Mouse (Mus musculus) urinary bladder, adult 2 months (tissue): Measurements from ENCODE around the gene Gjd2. TPM values are rescaled to one million over a fixed set of nuclear protein-coding genes. Genes with fewer than 3 reads are reported as not detected.

Source experiments
- DNase-seq: peaks from one replicate; pipeline ENCODE4 v3.0.0; 2022; ENCODE audit warnings: low spot score
- polyA plus RNA-seq: library from polyadenylated mRNA; depleted of rRNA; stranded (reverse); fragments of >200 nt; gene quantifications from 2 replicates; pipeline ENCODE4 v1.2.3, GENCODE M21; 2012; rRNA removed

Gjd2 gene
- polyA plus RNA-seq, 1 experiment = not detected

DNA sequence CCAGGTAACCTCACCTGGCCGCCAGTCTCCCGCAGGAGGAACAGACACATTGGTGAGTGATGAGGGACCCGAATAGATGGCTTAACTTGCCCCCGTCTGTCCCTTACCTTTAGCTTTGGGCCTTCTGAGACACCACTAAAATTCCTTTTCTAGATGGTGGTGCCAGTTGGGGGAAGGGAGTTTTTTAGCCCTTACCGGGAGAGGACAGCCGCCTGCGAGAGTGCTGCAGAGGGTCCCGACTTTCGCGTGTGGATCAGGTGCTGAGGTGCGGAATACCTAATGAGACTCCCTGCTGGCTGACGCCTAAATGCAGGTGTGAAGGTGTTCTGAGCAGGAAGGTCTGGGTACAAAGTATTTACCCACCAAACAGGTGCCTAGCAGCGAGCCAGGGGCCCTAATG is 427 bp upstream of the Gjd2 start:
- no peak for DNase-seq

GRCm38 (mm10) chr2:114012749-114013211 is 639 bp downstream of the Gjd2 start:
- DNase-seq = no peak

GRCm38 (mm10) chr2:114011838-114012237 is 1.6 kb downstream of the Gjd2 start:
- DNase-seq = no peak

- DNase-seq = no peak
Observed at GRCm38 (mm10) chr2:114008321-114008720, 5.1 kb downstream of the Gjd2 start.

DNA sequence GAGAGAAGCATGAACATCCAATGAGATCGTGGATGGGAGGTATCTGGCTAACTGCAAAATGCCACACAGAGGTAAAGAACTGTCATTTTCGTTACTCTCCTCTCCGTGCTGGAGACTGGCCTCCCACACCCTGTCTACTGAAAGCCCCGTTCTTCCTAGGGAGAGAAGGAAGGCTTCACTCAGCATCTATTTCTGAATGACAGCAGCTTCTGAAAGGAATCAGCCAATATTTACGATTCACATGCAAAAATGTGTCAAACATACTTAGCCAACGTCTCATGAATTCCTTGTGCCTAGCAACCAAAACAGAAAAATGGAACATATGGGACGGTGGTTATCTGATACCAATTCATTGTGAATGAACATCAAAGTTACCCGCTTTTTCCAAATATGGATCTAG is 15.9 kb downstream of the Gjd2 start:
- no peak for DNase-seq

- no peak for DNase-seq
Observed at GRCm38 (mm10) chr2:113996930-113997329, 16.5 kb downstream of the Gjd2 start.

DNA sequence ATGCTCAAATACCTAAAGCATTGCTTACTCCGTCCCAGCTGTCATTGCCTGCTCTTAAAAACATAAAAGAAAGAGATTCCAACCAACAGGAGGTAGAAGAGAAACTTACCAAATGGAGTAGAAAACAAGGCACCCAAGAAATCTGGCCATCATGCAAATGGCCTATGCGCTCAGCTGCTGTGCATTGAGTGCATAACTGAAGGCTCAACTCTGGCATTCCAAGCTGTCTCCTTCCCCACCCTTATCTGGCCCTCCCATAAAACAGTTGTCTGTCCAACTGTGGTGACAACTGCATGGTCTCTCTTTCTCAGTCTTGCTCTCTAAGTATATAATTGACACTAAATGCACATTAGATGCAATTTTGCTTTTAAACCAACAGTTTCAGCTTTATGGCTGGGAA is 28.5 kb downstream of the Gjd2 start:
- no peak for DNase-seq

DNA sequence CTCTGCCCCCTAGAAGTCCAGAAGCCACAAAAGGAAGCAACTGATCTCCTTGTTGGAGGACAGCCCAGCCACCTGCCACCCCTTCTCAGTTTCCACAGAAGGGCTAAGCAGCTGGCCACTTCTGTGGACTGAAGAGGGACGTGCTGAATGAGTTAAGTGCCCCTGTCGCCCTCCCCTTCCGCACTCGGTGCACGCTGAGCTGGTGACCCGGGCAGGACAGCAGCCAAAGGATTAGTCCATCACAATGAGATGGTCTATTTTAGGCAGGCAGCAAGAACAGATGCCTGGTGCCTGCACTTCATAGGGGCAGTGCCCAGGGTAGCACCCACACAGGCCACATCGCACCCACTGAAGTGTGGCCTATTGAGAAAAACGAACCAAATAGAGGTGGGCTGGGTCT is 32.8 kb downstream of the Gjd2 start:
- no peak for DNase-seq

GRCm38 (mm10) chr2:113978151-113978771 is 35.2 kb downstream of the Gjd2 start:
- no peak for DNase-seq

DNA sequence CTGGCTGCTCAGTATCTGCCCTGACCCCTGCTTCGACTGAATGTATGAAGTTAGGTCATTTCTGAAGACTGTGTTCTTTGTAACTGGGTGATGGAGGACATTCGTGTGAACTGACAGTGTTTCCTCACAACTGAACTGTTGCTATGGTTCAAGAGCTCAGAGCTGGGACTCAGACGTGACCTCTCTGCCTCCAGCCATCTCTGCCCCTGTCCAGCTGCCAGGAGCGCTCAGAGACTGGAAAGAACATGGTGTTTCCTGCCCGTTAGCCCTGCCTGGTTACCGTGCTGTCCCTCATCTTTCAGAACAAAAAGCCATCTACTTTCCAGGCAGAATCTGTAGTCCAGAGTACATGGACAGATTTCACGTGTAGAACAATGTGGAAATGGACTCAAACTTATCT is 39.5 kb downstream of the Gjd2 start:
- no peak for DNase-seq

- DNase-seq = no peak
Observed at GRCm38 (mm10) chr2:113966421-113966820, 47.0 kb downstream of the Gjd2 start.

Other genes starting within 250 kb of the Gjd2 start
- 1.1 and 1.2 TPM in 2 replicates for gene Scg5, start 184.5 kb downstream of the Gjd2 start, polyA plus RNA-seq
- gene Arhgap11a, start 165.0 kb downstream of the Gjd2 start, polyA plus RNA-seq = 2.5 and 2.6 TPM in 2 replicates
- 376 and 425 TPM in 2 replicates for gene Actc1, start 39.9 kb upstream of the Gjd2 start, polyA plus RNA-seq
- 23.6 and 24.6 TPM in 2 replicates for gene Aqr, start 173.4 kb upstream of the Gjd2 start, polyA plus RNA-seq
- gene Zfp770, start 187.8 kb upstream of the Gjd2 start, polyA plus RNA-seq = 6.0 and 6.8 TPM in 2 replicates